Mouse (Mus musculus): ENCODE results near the gene Gpr137. TPM values are rescaled to one million over a fixed set of nuclear protein-coding genes. Genes with fewer than 3 reads are reported as not detected.
A peak's percentile ranks its signal among the peaks of the same experiment; 100 is the strongest.

The Gpr137 gene
- polyA plus RNA-seq, 1 experiment from 2014 or later = 5.3 TPM

DNA sequence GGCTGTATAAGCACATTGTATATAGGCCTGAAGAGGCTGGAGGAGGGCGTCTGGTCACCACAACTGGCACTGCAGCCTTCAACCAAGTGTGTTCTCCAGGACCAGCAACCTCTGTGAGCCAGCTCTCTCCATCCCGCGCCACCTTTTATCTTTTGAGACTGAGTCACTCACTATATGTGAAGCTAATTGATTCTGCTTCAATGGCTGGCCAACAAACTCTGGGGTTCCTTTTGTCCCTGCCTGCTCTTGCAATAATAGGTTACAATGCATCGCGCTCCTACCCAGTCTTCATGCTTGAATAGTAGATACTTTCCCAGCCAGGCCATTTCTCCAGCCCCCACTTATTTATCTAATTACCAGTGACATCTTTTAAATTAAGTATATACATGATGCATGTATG is 41.3 kb upstream of the Gpr137 start:
- Histone ChIP-seq H3K36me3 (ENCODE audit: control insufficient read depth, insufficient read depth) (peaks cover 4% of the 10 kb centered on the region), H3K9ac (ENCODE audit: low read depth, low read length) (no peak overlapping the region), H3K27ac (ENCODE audit: low read length) (no peak overlapping the region), H3K4me2 (ENCODE audit: low read depth, low read length) (no peak overlapping the region), H3K9me3 (replicated peaks; ENCODE audit: control insufficient read depth, low read length) (no peaks in the 10 kb centered on the region), H3K27me3 (ENCODE audit: control insufficient read depth, insufficient read depth, low read depth, low read length) (no peaks in the 10 kb centered on the region), H3K4me3 (ENCODE audit: low read depth, low read length) (no peak overlapping the region), H3K4me1 (ENCODE audit: control insufficient read depth, low read depth, low read length) (peaks cover 52% of the 10 kb centered on the region)
- WGBS (ENCODE audit: insufficient replicate concordance) = 89% methylated on average over 5 of the region's 5 CpGs
- no peak for ATAC-seq (ENCODE audit: low read depth)

DNA sequence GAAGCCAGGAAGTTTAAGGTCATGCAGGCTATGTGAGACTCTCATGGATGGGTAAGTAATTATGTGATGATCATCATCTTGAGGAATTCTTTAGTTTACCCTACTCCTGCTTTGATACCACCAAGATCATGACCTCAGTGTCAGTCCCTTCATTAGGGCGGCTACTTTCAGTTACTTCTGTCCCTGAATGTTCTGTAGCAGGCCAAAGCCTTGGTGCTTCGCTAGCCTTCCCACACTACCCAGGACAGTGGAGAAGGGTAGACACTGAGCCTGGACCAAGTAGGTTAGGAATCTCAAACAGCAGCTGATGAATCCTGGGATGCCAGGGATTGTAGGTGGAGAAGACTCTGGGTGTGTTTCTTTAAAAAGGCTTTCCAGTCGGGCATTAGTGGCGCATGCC is 39.2 kb upstream of the Gpr137 start:
- Histone ChIP-seq H3K27me3 (ENCODE audit: control insufficient read depth, insufficient read depth, low read depth, low read length) (no peaks in the 10 kb centered on the region), H3K4me3 (ENCODE audit: low read depth, low read length) (peak overlapping the region; percentile 88), H3K27ac (ENCODE audit: low read length) (peak overlapping the region; percentile 93; the same call in 1 of the 2 replicates), H3K4me2 (ENCODE audit: low read depth, low read length) (peak overlapping the region; percentile 96), H3K9me3 (replicated peaks; ENCODE audit: control insufficient read depth, low read length) (no peaks in the 10 kb centered on the region), H3K36me3 (ENCODE audit: control insufficient read depth, insufficient read depth) (peaks cover 9% of the 10 kb centered on the region), H3K4me1 (ENCODE audit: control insufficient read depth, low read depth, low read length) (peaks cover 51% of the 10 kb centered on the region), H3K9ac (ENCODE audit: low read depth, low read length) (peak overlapping the region; percentile 92; the same call in 1 of the 2 replicates)
- ATAC-seq (ENCODE audit: low read depth) = no peak
- WGBS (ENCODE audit: insufficient replicate concordance) = 86% methylated on average over 4 of the region's 4 CpGs

DNA sequence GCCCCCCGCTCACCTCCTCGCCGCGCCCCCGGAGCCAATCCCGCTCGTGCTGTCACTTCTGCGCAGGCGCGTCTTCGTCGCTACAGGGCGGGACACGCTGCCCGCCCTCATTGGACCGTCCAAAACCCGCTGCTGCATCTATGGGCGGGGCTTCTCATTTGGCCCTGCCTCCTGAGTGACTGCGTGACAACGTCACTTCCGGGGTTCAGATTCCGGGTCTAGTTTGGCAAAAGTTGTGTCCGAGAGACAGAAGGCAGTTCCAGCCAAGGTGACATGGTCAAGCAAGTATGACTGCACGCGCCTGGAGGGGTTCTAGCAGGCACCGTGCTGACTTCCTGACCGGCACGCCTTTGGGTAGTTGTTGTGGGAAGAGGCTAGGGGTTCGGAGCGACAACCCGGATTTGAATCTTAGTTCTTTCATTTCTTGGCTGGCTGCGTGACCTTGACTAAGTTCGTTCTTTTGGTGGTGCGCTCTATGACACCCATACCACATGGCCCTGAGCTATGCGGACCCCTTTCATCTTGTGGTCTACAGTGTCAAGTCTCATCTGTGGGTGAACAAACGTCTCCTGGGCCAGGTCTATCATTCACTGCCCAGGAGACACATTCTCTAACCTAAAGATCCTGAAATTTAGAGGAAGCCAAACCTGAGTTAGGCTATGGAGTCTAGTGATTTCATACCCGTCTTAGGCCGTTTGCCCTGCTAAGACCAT is 38.3 kb upstream of the Gpr137 start, which contains the start of gene Fkbp2:
TSS of gene Fkbp2 (minus strand) at position 121 of the 713 bp plus-strand sequence.
- H3K4me3 ChIP-seq (ENCODE audit: low read depth, low read length) = peak within 1 kb of the TSS; percentile 88
- H3K27me3 ChIP-seq (ENCODE audit: control insufficient read depth, insufficient read depth, low read depth, low read length) = no peaks in the 10 kb centered on the region
- H3K27ac ChIP-seq (ENCODE audit: low read length) = peak within 1 kb of the TSS; percentile 93
- H3K36me3 ChIP-seq (ENCODE audit: control insufficient read depth, insufficient read depth) = peaks cover 9% of the 10 kb centered on the region
- WGBS (ENCODE audit: insufficient replicate concordance) = 1% methylated on average over 38 of the region's 38 CpGs
- peaks cover 51% of the 10 kb centered on the region for H3K4me1 ChIP-seq (ENCODE audit: control insufficient read depth, low read depth, low read length)
- no peaks in the 10 kb centered on the region for H3K9me3 ChIP-seq (replicated peaks; ENCODE audit: control insufficient read depth, low read length)
- H3K9ac ChIP-seq (ENCODE audit: low read depth, low read length) = peak within 1 kb of the TSS; percentile 92
- ATAC-seq (ENCODE audit: low read depth) = peak; percentile 82
- peak within 1 kb of the TSS; percentile 96 for H3K4me2 ChIP-seq (ENCODE audit: low read depth, low read length)

DNA sequence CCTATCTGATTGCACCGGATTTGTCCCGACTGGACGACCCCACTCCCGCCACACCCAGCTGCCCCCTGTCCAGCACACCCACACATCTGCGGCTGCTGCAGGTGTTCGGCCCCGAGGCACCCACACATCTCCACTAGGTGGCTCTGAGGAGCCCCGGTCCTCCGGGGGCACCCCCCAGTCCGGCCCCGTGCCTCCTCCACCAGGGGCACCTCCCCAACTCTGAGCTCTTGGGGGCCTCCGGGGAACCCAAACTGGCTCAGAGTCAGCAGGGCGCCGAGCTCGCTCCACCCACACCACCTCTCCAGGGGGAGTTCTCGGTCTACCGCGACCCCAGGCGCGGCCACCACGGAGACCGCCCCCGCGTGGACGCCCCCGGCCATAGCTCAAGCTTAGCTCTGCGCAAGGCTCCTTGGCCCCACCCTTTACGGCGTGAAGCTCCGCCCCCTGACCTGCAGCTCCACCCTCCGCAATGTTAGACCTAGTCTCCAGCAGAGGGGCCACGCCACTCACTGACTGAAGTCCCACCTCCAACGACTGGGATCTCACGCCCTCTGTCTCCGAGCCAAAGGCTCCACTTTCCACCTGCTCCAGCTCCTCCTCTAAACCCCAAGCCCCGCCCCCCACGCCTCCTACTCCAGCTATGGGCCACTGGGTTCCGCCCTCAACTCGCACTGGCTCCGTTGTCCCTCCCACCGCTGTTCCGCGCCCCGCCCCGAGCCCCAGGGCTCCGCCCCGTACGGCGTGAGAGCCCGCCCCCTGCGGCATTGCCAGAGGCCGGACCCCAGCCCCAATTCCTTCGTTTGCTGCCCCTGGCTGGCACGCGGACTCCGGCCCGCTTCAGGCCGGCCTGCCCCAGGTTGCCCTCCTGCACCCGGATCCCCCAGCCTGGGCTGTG is 37.5 kb upstream of the Gpr137 start:
- WGBS (ENCODE audit: insufficient replicate concordance) = under 1% methylated on average over 56 of the region's 59 CpGs
- Histone ChIP-seq H3K4me1 (ENCODE audit: control insufficient read depth, low read depth, low read length) (peaks cover 46% of the 10 kb centered on the region), H3K9ac (ENCODE audit: low read depth, low read length) (peak overlapping the region; percentile 92), H3K4me2 (ENCODE audit: low read depth, low read length) (peak overlapping the region; percentile 96), H3K36me3 (ENCODE audit: control insufficient read depth, insufficient read depth) (peaks cover 4% of the 10 kb centered on the region), H3K9me3 (replicated peaks; ENCODE audit: control insufficient read depth, low read length) (no peaks in the 10 kb centered on the region), H3K4me3 (ENCODE audit: low read depth, low read length) (peak overlapping the region; percentile 88), H3K27ac (ENCODE audit: low read length) (peak overlapping the region; percentile 93), H3K27me3 (ENCODE audit: control insufficient read depth, insufficient read depth, low read depth, low read length) (no peaks in the 10 kb centered on the region)
- peak; percentile 86 for ATAC-seq (ENCODE audit: low read depth)

DNA sequence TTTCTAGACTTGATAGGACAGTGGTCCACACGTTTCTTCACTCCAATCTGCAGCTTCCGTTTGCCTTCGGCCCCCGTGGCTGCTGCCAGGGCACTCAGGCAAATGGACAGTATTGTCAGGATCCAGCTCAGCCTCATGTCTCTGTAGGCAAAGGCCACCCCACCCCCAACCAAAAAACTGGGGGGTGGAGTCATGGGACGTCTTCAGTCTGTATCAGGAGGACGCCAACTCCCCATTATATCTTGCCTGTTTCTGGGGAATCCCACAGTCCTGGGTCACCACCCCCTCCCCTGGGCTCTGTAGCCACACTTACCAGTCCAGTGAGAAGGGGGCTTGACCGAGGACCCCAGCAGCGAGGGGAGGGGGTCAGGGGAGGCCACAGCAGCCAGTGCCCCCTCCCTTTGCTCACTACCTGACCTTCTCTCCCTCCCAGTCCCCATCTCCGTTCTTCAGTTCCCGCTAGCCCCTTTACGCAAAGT is 36.8 kb upstream of the Gpr137 start:
- Histone ChIP-seq H3K27me3 (ENCODE audit: control insufficient read depth, insufficient read depth, low read depth, low read length) (no peaks in the 10 kb centered on the region), H3K4me3 (ENCODE audit: low read depth, low read length) (peak overlapping the region; percentile 88), H3K4me2 (ENCODE audit: low read depth, low read length) (peak overlapping the region; percentile 96), H3K36me3 (ENCODE audit: control insufficient read depth, insufficient read depth) (peaks cover 4% of the 10 kb centered on the region), H3K27ac (ENCODE audit: low read length) (peak overlapping the region; percentile 93), H3K9ac (ENCODE audit: low read depth, low read length) (peak overlapping the region; percentile 81), H3K9me3 (replicated peaks; ENCODE audit: control insufficient read depth, low read length) (no peaks in the 10 kb centered on the region), H3K4me1 (ENCODE audit: control insufficient read depth, low read depth, low read length) (peaks cover 53% of the 10 kb centered on the region)
- WGBS (ENCODE audit: insufficient replicate concordance) = 8% methylated on average over 11 of the region's 11 CpGs
- no peak for ATAC-seq (ENCODE audit: low read depth)

DNA sequence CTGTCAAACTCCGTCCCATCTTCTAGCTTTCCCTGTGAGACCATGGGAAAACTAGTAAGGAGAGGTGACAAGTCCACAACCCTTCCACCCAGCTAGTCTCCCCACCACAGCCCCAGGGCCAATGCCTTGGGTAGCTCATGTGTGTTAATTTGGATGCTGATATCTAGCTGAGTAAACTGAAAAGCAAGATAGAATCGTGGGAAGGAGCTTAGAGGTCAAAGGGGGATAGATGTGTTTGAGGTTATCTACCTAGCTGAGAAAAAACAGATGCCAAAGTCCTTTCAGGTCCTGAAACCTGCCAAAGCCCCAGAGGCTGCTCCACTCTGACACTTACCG is 36.3 kb upstream of the Gpr137 start:
- Histone ChIP-seq H3K4me1 (ENCODE audit: control insufficient read depth, low read depth, low read length) (peaks cover 57% of the 10 kb centered on the region), H3K4me2 (ENCODE audit: low read depth, low read length) (peak overlapping the region; percentile 96), H3K27me3 (ENCODE audit: control insufficient read depth, insufficient read depth, low read depth, low read length) (no peaks in the 10 kb centered on the region), H3K9me3 (replicated peaks; ENCODE audit: control insufficient read depth, low read length) (no peaks in the 10 kb centered on the region), H3K27ac (ENCODE audit: low read length) (peak overlapping the region; percentile 93), H3K4me3 (ENCODE audit: low read depth, low read length) (peak overlapping the region; percentile 88), H3K36me3 (ENCODE audit: control insufficient read depth, insufficient read depth) (peaks cover 4% of the 10 kb centered on the region), H3K9ac (ENCODE audit: low read depth, low read length) (peak overlapping the region; percentile 81; the same call in 1 of the 2 replicates)
- ATAC-seq (ENCODE audit: low read depth) = no peak
- WGBS (ENCODE audit: insufficient replicate concordance) = 33% methylated on average over 3 of the region's 3 CpGs

DNA sequence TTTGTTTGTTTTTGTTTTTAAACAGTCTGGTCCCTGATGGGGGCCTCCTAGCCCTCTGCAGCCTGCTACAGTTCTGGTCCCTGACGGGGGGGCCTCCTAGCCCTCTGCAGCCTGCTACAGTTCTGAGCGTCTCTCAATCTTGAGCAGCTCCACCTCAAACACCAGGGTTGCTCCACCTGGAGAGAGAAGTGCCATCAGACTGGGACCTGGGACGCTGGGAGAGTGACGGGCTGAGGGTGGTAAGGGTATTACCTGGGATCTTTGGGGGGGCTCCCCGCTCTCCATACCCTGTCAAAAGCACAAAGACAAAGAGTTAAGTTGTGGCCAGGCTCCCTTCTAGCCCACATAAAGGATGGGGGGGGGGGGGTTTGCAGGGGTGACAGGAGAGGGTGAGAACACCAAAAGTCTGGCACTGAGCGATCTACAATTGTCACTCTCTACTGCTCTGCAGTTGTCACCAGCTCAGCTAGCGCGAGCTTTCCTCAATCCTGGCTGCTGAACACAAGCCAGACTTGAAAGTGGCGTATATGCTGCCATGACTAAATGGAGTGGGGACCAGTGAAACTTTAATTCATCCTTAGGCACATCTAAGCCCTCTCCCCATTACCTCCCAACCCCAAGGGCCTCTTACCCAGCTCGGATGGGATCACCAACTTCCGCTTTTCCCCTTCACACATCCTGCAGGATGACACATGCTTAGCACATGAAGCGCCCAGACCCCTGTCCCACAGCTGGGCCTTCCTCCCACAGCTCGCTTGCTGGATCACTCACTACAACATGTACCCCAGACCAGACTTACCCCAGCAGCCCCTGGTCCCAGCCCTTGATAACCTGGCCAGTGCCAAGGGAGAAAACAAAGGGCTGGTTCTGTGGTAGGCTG is 35.7 kb upstream of the Gpr137 start:
- WGBS (ENCODE audit: insufficient replicate concordance) = 78% methylated on average over 13 of the region's 13 CpGs
- Histone ChIP-seq H3K9ac (ENCODE audit: low read depth, low read length) (peak overlapping the region; percentile 81; the same call in 1 of the 2 replicates), H3K36me3 (ENCODE audit: control insufficient read depth, insufficient read depth) (peaks cover 4% of the 10 kb centered on the region), H3K27ac (ENCODE audit: low read length) (peak overlapping the region; percentile 93; the same call in 1 of the 2 replicates), H3K4me1 (ENCODE audit: control insufficient read depth, low read depth, low read length) (peaks cover 57% of the 10 kb centered on the region), H3K9me3 (replicated peaks; ENCODE audit: control insufficient read depth, low read length) (no peaks in the 10 kb centered on the region), H3K4me3 (ENCODE audit: low read depth, low read length) (peak overlapping the region; percentile 88), H3K4me2 (ENCODE audit: low read depth, low read length) (peak overlapping the region; percentile 96; the same call in 1 of the 2 replicates), H3K27me3 (ENCODE audit: control insufficient read depth, insufficient read depth, low read depth, low read length) (no peaks in the 10 kb centered on the region)
- no peak for ATAC-seq (ENCODE audit: low read depth)
